8 mouse cellular contexts compared by ENCODE assay signal in the genomic region with DNA sequence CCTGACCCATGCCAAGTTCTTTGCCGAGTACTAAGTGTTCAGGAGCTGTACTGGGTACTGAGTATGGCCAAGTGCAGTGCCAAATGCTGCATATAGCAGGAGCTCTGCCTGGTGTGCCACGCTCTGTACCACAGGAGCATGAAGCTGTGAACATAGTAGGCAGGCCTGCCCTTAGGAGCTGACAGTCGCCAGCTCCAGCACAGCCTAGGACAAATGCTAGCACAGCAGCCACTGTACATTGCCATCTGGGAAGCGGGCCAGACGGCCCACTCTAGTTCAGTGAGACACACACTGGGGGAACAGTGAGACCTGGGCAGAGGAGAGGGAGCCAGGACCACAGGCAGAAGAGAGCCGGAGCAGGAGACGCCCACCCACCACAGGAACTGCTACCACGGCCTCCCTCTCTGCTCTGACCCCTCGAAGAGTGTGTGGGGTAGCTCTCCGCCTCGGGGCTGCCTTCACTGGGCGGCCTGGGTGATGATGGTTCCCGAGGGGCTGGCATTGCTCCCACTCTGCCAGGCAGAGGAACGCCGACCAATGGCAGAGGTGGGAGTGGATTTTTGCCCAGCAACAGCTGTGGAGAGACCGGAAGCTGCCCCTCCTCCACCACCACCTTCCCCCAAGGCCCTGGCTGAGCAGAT. TPM values are rescaled to one million over a fixed set of nuclear protein-coding genes. Genes with fewer than 3 reads are reported as not detected.
DNase-seq lines count a peak whose midpoint lies in the region; ATAC-seq and TF ChIP-seq lines count a peak whose summit lies in the region.

No protein-coding gene starts in this region.

- H3K4me3 ChIP-seq in C2C12 (ENCODE audit: insufficient read depth, poor library complexity, severe bottlenecking) = no peak overlapping the region
- H3K4me3 ChIP-seq in hindbrain, embryonic 11.5 days (ENCODE audit: low read depth, low read length) = no peak overlapping the region
- no peak overlapping the region for H3K4me3 ChIP-seq in stomach, embryonic 15.5 days (replicated peaks)

- H3K9ac ChIP-seq in hindbrain, embryonic 11.5 days (ENCODE audit: low read depth, low read length) = 0 out of 2 replicates have a peak overlapping the region, but pooled peaks have one; percentile 21
- H3K9ac ChIP-seq in stomach, embryonic 15.5 days = no peak overlapping the region

- TF ChIP-seq CTCF in C2C12 (IDR thresholded peaks at IDR 0.05; ENCODE audit: control insufficient read depth, insufficient read depth, insufficient read length) = no peak

- no peaks in the 10 kb centered on the region for H3K79me2 ChIP-seq in C2C12 (ENCODE audit: control insufficient read depth, insufficient read depth)

- H3K36me3 ChIP-seq in C2C12 (ENCODE audit: control insufficient read depth, insufficient read depth) = no peaks in the 10 kb centered on the region
- H3K36me3 ChIP-seq in hindbrain, embryonic 11.5 days (ENCODE audit: control insufficient read depth, insufficient read depth, low read length) = no peaks in the 10 kb centered on the region
- H3K36me3 ChIP-seq in stomach, embryonic 15.5 days = no peaks in the 10 kb centered on the region

- peaks cover 3% of the 10 kb centered on the region for H3K27me3 ChIP-seq in C2C12 (ENCODE audit: control insufficient read depth, insufficient read depth, insufficient read length)
- H3K27me3 ChIP-seq in hindbrain, embryonic 11.5 days (ENCODE audit: control insufficient read depth, insufficient read depth, low read length) = no peaks in the 10 kb centered on the region
- no peaks in the 10 kb centered on the region; the same call in 1 of the 2 replicates for H3K27me3 ChIP-seq in stomach, embryonic 15.5 days (replicated peaks)

- no peak overlapping the region for H3ac ChIP-seq in C2C12 (ENCODE audit: control insufficient read depth, insufficient read length, low read depth)

- no peaks in the 10 kb centered on the region for H3K79me3 ChIP-seq in C2C12 (ENCODE audit: low read depth)

- 0 out of 2 replicates have a peak, but pooled peaks have one; percentile 6 for ATAC-seq in hindbrain, embryonic 11.5 days (ENCODE audit: low FRiP score)
- peak; percentile 41; the same call in 1 of the 2 replicates for ATAC-seq in stomach, embryonic 15.5 days (ENCODE audit: insufficient read depth, low FRiP score, low read depth)
- no peak for ATAC-seq in erythroblast, adult 5-6 weeks (replicated peaks; ENCODE audit: low FRiP score, poor library complexity, severe bottlenecking)

- peak overlapping the region; percentile 19; the same call in 1 of the 2 replicates for H3K27ac ChIP-seq in hindbrain, embryonic 11.5 days (ENCODE audit: low read depth, low read length)
- H3K27ac ChIP-seq in stomach, embryonic 15.5 days = peak overlapping the region; percentile 65

- peak; percentile 85 for DNase-seq in adrenal gland, postnatal 10 days
- DNase-seq in frontal cortex, postnatal 14 days (ENCODE audit: low spot score in 2 of 2) = peak; percentile 61 to 67
- DNase-seq in hindbrain, embryonic 11.5 days (ENCODE audit: low spot score) = peak; percentile 25
- peak; percentile 71 to 81 for DNase-seq in layer of hippocampus, postnatal 10 days (ENCODE audit: low spot score in 2 of 2)
- DNase-seq in lung, postnatal 36 days = peak; percentile 77

- WGBS in hindbrain, embryonic 11.5 days = 69% methylated on average over 16 of the region's 16 CpGs
- 56% methylated on average over 16 of the region's 16 CpGs for WGBS in stomach, embryonic 15.5 days

- no peak overlapping the region for H3K4me2 ChIP-seq in hindbrain, embryonic 11.5 days (replicated peaks; ENCODE audit: low read depth, low read length)
- peak overlapping the region; percentile 8; the same call in 1 of the 2 replicates for H3K4me2 ChIP-seq in stomach, embryonic 15.5 days

- peaks cover 4% of the 10 kb centered on the region; the same call in 1 of the 2 replicates for H3K4me1 ChIP-seq in hindbrain, embryonic 11.5 days (replicated peaks; ENCODE audit: control insufficient read depth, insufficient read depth, low read length)
- H3K4me1 ChIP-seq in stomach, embryonic 15.5 days = peaks cover 17% of the 10 kb centered on the region

- no peaks in the 10 kb centered on the region for H3K9me3 ChIP-seq in hindbrain, embryonic 11.5 days (ENCODE audit: control insufficient read depth, low read length)
- H3K9me3 ChIP-seq in stomach, embryonic 15.5 days = no peaks in the 10 kb centered on the region

TF ChIP-seq in C2C12, 6 proteins besides CTCF, POLR2A, EP300 and RAD21:
- TF ChIP-seq MYOD1 (IDR thresholded peaks at IDR 0.05; ENCODE audit: control insufficient read depth, insufficient read length, low read depth) = peak; percentile 15
- TF ChIP-seq CEBPB (IDR thresholded peaks at IDR 0.05; ENCODE audit: low read depth) = no peak
- no peak for TF ChIP-seq FOSL1 (IDR thresholded peaks at IDR 0.05; ENCODE audit: insufficient read depth, low read length, poor library complexity, severe bottlenecking)
- no peak for TF ChIP-seq MYOG (IDR thresholded peaks at IDR 0.05; ENCODE audit: control insufficient read depth, extremely low read depth, insufficient read length)
- TF ChIP-seq MAX (IDR thresholded peaks at IDR 0.05) = no peak
- TF ChIP-seq USF1 (IDR thresholded peaks at IDR 0.05; ENCODE audit: low read depth) = no peak

RNA-seq across cellular contexts. Expression of gene Gm11733, which starts 38.8 kb away (rescaled TPM):
- not detected for polyA plus RNA-seq in C2C12 (2012; fragmentation: generic; extraction: Trizol)
- total RNA-seq in adrenal gland, postnatal 10 days (2021) = not detected
- polyA plus RNA-seq in hindbrain, embryonic 11.5 days (2014; fragmentation: Nextera tagmentation; extraction: Ambion mirVana) = not detected in 2 replicates
- total RNA-seq in layer of hippocampus, postnatal 10 days (2021) = not detected
- polyA plus RNA-seq in stomach, embryonic 15.5 days (2015; fragmentation: Nextera tagmentation; extraction: Ambion mirVana) = not detected in 2 replicates
- total RNA-seq in erythroblast, adult 5-6 weeks (2015; ENCODE audit: low replicate concordance) = not detected in 2 replicates
- total RNA-seq in erythroblast, adult 5-6 weeks (2017; ENCODE audit: low replicate concordance) = not detected in 2 replicates

Comparison
In these comparisons a context has a peak if more than half of its experiments do, and no peak if none do; other contexts are left out.
1. DNase-seq: peak in every context shown above with its lines; median percentile 85 in adrenal gland, postnatal 10 days; 77 in lung, postnatal 36 days; 76 in layer of hippocampus, postnatal 10 days; 64 in frontal cortex, postnatal 14 days; 25 in hindbrain, embryonic 11.5 days.